Mouse (Mus musculus) 3134 (cell line): ENCODE measurements around the gene Slc6a9.
A peak's percentile ranks its signal among the peaks of the same experiment; 100 is the strongest.

Experiments used
- DNase-seq: peaks from one replicate; pipeline ENCODE4 v3.0.0-alpha.2; 2011; ENCODE audit warnings: low spot score; ENCODE audit not compliant: insufficient read length; ENCODE audit errors: extremely low read depth

The Slc6a9 gene

DNA sequence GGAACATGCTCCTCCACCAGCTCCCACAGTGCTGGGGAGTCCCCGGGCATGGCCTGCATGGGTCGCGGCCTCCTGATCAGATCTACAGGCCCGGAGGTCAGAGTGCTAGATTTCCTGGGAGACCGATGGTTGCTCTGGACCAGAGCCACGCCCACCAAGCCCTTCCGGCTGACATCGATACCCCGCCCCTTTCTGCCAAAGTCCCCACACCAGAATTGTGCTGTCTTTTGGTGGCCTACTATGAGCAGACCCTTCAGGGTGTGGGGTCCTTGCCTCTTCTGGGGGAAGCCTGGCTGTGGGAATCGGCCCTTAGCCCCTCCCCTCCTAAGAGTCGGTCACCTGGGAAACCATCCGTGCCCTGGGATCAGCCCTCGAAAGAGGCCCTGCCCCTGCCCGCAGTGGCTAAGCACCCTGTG, 38.2 kb downstream of the Slc6a9 start, which contains the start of gene Ccdc24:
Gene Ccdc24 (minus strand): TSS at position 87 of the 416 bp plus-strand sequence.
- DNase-seq: no peak

DNA sequence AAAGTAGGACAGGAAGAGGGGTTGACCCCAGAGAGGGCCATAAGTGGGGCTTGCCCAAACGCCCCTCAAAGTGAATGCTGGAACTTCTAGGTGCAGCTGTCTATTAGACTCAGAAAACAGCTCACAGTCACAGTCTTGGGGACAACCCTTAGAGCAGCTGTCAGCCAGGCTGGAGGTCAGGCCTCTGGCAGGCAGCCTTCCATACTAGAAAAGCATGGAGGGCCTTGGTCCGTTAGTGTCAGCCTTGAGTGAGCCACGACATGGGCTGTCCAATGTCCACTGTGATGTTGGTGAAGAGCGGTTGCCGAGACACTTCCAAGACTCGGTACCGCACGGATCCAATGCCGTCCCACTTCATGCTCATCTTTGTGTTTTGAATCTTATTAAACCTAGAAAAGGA, 39.3 kb downstream of the Slc6a9 start:
- DNase-seq: no peak

DNA sequence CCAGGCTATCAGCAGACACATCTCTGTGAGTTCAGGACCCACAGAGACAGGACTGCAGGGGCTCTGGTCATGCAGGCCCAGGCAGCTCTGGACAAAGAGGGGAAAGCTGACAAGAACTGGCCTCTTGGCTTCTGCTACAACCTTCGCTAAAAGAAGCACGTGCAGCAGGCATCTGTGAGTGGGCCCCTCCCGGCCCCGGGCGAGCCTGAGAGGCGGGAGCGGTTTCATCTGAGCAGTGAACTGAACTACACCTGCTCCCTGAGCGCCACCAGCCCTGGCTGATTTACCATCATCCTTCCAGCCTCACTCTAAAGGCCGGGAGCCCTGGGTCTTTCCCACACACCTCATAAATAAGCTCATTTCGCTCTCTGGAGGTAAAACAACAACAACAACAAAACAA, 44.0 kb downstream of the Slc6a9 start:
- no peak for DNase-seq

DNA sequence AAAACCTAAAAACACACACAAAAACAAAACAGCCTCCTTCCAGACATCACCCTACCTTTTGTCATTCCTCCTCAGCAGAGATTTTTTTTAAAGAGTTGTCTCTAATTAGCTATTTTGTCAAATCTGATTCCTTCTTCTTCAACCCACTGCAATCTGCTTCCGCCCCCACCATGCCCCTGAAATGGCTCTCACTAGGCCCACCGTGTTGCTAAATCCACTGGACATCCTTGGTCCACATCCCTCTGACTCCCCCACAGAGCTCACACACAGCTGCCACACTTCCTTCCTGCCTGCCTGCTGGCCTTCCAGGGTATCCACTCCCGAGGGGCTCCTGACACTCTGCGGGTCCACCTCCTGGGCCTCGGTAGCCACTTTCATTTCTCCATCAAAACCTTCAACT, 44.4 kb downstream of the Slc6a9 start:
- DNase-seq: no peak

DNA sequence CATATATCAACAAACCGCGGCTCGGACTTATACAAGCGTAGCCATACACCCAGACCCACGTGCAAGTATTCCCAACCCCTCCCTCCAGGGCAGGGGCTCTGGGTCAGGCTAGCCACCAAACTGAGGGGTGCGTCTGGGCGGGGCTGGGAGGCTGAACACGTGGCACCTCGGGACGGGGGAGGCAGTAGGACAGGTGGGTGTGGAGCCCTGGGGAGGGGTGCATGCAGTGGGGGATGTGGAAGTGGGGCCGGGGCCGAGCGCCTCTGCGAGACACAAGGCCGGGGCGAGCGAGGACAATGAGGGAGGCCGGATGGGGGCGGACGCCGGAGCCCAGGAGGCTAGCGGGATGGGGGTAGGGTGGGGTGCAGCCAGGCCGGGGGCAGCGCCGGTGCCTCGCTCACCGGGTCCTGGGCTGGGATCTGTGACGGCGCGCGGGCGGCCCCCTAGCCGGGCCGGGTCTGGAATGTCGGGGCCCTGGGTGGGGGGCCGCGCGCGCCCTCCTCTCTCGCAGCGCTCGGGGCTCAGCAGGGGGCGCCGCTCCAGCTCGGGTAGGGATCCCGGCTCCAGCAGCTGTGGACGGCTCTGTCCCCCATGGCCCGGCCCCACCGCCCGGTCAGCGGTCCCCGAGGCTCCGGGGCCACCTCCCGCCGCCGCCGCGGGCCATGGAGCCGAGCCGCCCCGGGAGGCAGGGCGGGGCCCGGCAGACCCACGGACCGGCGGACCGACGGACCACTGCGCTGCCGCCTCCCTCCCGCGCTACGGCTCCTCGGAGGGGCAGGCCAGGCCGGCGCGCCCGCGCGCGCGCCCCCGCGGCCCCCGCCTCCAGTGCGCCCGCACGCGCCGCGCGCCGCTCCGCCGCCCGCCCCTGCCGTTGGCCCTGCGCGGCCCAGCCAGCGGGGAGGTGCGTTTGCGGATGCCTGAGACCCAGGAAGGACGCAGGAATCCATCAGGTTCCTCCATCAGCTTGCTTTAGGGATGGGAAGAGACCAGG, 48.7 kb downstream of the Slc6a9 start, which contains the start of gene B4galt2:
Gene B4galt2 (minus strand): TSS at position 787 of the 991 bp plus-strand sequence.
- no peak for DNase-seq

DNA sequence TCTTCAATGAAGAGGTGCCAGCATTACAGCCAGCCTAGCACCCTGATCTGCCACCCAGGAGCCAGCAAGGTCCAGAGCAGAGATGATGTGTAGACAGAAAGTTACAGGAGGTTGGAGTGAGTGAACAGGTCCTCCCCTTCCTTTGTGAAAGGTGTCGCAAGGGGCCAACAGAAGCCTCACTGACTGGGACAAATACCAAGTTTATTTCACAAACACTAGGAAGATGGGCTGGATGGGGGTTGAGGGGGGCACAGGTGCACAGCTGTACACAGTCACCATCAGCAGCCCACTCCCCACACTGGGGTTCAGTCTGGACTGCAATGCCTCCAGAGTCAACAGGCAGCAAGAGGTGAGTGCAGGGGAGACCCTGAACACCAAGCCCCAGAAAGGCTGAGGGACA, 49.8 kb downstream of the Slc6a9 start:
- no peak for DNase-seq

DNA sequence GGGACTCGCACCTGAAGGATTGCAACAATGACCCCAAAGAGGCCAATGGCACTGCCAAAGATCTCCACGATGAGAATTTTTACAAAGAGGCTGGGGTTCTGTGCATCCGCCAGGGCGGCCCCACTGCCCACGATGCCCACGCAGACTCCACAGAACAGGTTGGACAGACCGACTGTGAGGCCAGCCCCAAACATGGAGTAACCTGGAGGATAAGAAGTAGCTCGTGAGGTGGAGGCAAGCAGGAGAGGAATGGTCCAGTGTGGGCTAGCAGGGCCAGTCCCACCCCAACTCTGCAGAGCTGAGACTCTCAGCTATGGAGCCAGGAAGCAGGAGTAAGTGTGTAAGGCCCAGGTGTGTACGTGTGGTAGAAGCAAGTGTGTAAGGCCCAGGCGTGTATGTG, 50.8 kb downstream of the Slc6a9 start:
- DNase-seq: no peak

DNA sequence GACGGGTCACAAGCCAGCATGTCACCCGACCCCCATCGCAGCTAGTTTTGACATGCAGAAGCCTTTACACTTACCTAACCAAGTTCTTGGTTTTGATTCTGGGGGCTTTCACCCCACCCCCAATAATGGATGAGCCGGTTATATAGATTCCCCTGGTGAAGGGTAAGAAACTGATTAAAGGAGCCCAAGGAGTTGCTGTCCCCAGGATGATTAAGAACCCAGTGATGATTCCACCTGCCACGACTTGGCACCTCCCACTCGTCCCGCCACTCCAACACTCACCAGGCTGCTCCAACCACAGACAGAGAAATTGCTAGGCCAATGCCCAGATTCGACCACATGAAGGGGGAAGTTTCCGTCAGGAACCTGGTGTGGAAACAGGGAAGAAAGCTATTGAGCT, 51.7 kb downstream of the Slc6a9 start:
- no peak for DNase-seq

DNA sequence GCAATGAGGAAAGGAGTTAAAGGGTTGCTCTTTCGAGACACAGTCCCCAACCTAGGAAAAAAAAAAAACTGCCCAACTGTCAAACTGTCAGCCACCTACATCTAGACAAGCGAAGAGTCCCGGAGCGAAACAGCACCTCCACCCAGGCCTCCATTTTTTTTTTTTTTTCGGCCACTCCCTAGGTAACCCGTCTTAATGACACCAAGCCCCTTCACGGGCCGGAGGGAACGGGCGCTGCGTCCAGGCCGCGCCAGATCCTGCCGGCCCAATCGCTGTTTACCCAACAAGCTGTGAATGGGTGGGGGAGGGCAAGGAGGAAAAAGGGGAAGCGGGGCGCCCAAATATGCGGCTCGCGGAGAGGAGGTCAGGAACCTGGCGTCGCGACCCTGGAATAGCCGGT, 52.3 kb downstream of the Slc6a9 start:
- DNase-seq: no peak

DNA sequence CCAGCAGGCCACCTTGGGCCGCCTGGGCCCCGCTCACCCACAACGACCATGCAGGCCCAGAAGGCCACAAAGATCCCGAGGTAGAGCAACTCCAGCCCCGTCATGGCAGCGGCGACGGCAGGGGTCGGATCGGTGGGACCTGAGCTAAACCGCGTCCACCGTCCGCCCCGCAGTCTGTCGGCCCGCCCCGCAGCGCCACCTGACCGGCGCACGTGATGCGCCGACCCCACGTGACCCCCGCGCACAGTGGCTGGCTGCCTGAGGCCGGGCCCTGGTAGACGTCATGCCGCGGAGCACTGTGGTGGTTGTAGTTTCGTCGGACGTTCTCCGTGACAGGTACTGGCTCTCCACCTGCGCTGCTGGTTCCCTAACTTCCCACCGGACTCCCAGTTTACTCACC, 52.8 kb downstream of the Slc6a9 start, which contains the start of gene Atp6v0b:
Gene Atp6v0b (minus strand): TSS at position 201 of the 400 bp plus-strand sequence.
- peak; percentile 86 for DNase-seq

DNA sequence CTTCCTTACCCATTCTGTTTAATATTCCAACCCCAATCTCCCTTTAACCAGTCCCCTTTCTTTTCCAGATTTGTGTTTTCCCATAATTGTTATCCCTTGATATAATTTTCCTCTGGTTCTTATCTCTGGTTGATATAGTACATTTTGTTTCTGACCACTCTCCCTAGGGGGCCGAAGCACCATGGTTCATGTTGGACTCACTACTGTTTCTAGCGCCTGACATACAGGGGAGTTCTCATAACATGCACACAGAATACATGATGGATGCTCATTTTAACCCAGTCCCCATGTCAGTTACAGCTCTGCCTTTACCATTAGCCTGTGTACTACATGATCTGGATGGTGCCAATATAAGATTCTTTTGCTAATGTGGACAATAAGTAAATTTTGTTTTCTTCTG, 53.6 kb downstream of the Slc6a9 start:
- DNase-seq: no peak

DNA sequence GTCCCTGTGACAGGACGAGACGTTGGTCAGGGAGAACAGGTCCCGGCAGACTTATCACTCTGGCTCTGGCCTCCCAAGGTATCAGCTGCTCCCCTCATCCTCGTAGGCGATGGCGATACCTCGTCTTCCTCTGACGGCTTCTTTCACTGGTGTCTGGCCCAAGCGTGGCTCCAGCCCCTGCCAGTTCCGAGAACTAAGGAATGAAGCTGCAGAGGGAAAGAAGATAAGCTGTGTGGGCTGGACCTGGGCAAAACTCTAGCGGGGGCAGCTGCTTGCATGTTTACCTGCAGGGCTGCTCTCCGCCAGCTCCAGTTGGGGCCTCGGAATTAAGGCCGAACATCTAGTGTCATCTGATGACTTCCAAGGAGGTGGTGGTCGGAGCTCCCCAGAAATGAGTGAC, 55.2 kb downstream of the Slc6a9 start:
- DNase-seq: no peak

DNA sequence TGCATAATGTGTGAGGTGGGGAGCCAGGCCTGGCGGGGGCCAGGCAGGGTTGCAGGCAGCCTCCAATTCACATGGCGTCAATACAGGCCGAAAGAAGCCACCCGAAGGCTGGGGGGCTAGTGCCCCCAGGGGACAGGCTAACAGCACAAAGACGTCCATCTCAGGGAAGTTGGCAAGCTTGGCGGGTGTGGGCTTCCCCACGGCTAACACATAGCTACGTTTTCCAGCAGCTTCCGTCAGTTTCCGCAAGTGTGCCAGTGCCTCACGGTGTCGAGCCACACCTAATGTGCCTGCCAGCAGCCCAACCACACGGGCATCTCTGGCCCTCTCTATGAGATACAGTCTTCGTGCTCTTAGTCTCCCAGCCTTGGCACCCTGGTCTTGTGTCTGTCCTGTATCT, 55.7 kb downstream of the Slc6a9 start:
- no peak for DNase-seq

DNA sequence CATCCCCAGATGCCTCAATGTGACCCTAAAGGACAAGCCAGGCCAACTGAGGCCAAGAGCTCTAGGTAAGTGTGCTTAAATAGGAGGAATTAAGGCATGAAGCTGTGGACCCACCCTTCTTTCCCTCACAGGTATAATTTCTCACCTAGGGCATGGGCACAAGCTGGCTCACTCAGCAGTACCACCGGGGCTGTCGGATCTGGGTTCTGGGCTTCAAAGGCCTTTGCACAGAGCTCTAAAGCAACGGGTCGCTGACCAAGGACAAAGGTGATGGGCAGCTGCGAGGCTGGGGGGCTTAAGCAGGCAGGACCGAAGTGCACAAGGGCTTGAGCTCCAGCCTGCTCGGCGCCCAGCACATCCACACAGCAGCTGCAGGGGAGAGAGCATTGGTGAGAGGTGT, 56.4 kb downstream of the Slc6a9 start:
- DNase-seq: no peak

DNA sequence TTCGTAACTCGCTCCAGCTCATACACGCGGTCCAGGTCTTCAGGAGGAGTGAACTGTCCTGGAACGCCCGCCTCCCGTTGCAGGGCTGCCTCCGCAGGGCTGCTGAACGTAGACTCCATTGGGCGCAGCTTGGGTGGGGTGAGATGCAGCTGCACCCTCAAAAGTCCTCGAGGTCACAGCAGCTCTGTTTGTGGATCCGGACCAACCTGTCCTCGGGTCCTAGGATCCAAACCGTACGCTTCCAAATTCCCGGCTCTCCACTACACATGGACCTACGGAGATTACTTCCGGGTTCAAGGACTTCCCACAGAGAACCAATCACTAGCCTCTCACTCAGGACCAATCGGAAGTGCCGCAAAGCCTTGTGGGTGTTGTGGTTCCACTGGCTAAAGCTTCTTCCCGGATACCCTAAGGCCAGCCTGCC, 57.4 kb downstream of the Slc6a9 start, which contains the start of gene Dph2:
Gene Dph2 (minus strand): TSS at position 295 of the 424 bp plus-strand sequence.
- DNase-seq: peak; percentile 81

DNA sequence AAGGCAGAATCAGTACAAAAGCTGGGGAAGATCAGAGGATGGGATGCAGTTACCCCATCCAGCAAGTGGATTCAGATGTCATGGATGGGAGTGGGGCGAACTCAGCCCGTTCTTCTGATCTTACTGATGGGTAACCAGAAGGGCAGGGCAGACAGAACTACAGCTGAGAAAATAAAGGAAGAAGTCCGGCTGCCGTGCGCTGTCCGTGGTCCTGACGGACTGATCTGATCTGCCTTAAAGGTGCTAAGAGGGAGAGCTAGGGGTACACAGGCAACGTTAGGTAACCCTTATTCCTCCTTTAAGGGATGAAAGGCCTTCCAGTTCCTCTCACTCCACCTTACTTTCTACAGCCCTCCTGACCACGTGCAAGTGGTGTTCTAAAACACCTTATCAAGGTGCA, 59.1 kb downstream of the Slc6a9 start:
- DNase-seq: no peak

DNA sequence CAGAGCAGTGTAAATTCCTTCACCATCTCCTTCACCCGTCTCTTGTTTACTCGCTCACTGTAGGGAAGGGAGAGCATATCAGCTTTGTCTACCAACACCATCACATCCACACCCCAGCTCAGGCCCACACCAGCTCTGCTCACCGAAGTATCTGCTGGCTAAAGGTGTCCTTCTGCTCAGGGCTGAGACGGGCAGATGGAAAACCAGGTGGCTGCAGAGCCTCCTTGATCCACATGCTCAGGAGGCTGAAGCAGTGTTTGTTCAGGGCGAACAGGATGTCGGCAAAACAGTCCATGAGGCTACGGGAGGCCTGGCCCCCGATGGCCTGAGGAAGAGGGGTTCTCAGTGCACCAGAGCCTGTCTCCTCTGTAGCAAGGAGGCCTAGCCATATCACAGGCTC, 60.3 kb downstream of the Slc6a9 start:
- DNase-seq: no peak

DNA sequence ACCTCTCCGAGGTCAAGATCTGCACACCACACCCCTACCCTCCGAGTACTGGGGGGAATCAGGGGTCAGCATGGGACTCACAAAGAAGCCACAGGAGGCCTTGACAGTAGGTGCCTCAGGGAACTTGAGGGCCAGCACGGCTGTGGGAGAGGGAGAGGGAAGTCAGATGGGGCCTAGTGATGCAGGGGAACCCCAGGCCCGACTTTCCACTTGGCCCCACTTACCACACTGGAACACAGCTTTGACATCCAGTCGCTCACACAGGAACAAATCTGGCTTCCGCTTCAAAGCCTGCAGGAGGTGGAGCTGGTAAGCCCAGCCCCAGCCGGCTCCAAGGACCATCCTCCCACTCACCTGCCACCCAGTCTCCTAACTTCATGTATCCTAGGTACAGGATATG, 61.0 kb downstream of the Slc6a9 start:
- DNase-seq: no peak

DNA sequence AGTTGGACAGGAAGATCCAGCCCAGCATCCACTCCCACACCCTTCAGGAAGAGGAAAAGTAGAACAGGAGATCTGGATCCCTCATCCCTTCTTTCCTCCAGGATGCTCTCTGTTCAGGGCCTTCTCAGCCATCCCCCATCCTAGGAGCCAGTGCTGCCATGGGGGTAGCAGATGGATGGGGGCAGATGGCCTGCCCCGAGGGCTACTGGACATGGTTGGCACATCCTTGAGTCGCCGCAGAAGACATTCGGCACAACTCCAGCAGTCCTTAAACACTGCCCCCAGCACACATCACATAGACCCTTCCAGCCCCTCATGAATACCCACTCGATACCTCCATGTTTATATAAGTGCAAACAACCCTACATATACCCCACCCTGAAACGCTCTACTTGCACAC, 61.7 kb downstream of the Slc6a9 start:
- DNase-seq: no peak

DNA sequence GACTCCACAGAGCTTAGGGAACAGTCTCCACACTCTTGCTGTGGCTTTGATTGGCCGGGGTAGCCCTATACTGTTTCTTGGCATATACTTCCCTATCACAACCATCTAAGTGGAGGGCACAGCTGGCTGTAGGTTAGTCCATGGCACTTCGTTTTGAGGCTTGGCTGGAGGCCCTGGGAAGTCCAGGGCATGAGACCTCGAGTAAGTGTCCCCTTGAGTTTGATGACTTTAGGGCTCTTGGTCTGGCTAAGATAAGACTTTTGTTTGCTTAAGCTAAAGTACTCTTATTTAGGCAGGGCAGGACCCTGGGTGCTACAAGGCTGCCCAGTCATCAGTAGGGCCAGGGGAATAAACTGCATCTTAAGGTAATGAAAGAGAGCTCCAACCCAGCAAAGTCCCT, 63.8 kb downstream of the Slc6a9 start:
- DNase-seq: no peak

DNA sequence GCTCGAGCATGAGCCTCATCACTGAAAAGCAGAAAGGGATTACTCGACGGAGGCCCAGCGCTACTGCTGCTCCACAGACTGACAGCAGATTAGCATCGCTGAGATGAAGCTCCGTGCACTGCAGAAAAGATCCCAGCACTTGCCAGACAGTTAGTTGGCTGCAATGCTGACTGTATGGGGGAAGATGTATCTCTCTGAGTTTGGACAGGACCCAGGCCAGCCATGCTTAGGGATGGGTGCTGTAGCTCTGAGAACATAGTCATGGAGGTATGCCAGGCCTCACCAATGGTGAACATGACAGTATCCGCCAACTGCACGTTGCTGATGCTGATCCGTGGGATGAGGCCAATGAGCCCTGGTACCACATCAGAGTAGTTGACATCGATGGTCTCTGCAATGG, 69.8 kb downstream of the Slc6a9 start:
- no peak for DNase-seq

DNA sequence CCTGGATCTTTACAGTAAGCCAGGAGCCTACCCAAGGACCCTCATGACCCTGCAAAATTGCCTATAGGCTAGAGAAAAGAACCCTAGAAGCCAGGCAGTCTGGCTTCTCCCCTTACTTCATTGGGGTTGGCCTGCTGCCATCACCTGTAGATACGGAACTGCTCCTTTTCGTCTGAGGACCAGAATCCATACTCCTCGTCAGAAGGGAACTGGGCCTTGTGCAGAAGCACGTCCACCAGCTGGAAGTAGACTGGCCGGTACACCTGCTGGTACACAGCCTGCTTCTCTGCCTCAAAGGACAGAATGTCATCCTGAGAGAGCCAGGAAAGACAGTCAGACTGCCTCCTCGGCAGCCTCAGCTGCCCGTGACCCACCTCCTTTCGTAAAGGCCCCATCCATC, 70.5 kb downstream of the Slc6a9 start:
- DNase-seq: no peak
